Mouse (Mus musculus) liver, embryonic 13.5 days (tissue): ENCODE data around the gene Cd274. TPM values are rescaled to one million over a fixed set of nuclear protein-coding genes. Genes with fewer than 3 reads are reported as not detected.

ENCODE experiments used
- ATAC-seq: fragments of 200-750 bp; cut with Nextera tagmentation; 2 replicates; pipeline ENCODE4 v1.8.0; 2017; ENCODE audit warnings: low read depth, mild to moderate bottlenecking, moderate number of reproducible peaks, moderate library complexity
- DNase-seq: peaks from one replicate; pipeline ENCODE4 v3.0.0; 2022
- H3K27ac ChIP-seq: fragments of 300-500 bp; sonication (generic); 2 replicates; pipeline ENCODE4 v1.5.1; 2015; ENCODE audit warnings: moderate library complexity, mild to moderate bottlenecking, inconsistent platforms
- H3K27me3 ChIP-seq: fragments of 300-500 bp; sonication (generic); 2 replicates; pipeline ENCODE4 v1.6.1; 2015; ENCODE audit warnings: mild to moderate bottlenecking, inconsistent platforms
- H3K36me3 ChIP-seq: fragments of 300-500 bp; sonication (generic); 2 replicates; pipeline ENCODE4 v1.6.1; 2015; ENCODE audit warnings: mild to moderate bottlenecking, inconsistent platforms
- H3K4me1 ChIP-seq: fragments of 300-500 bp; sonication (generic); replicated peaks from 2 replicates; pipeline ENCODE4 v1.6.1; 2015; ENCODE audit warnings: inconsistent platforms
- H3K4me2 ChIP-seq: fragments of 300-500 bp; sonication (generic); 2 replicates; pipeline ENCODE4 v1.6.1; 2015; ENCODE audit warnings: inconsistent platforms, mild to moderate bottlenecking, moderate library complexity
- H3K4me3 ChIP-seq: fragments of 300-500 bp; sonication (generic); replicated peaks from 2 replicates; pipeline ENCODE4 v1.5.1; 2015; ENCODE audit warnings: mild to moderate bottlenecking, inconsistent platforms
- H3K9ac ChIP-seq: fragments of 300-500 bp; sonication (generic); 2 replicates; pipeline ENCODE4 v1.6.1; 2015; ENCODE audit warnings: mild to moderate bottlenecking, inconsistent platforms
- H3K9me3 ChIP-seq: fragments of 300-500 bp; sonication (generic); replicated peaks from 2 replicates; pipeline ENCODE4 v1.6.1; 2016; ENCODE audit warnings: inconsistent platforms
- WGBS: fragments of 180-500 bp; shearing (Covaris S2); methylation state at CpG from one replicate; pipeline ENCODE4 v1.1.7; 2015; ENCODE audit not compliant: insufficient replicate concordance; 5-methylcytosine and 5-hydroxymethylcytosine counted together
- polyA plus RNA-seq: library from polyadenylated mRNA; unstranded; fragments of >200 nt; fragmentation: Nextera tagmentation; extraction: Ambion mirVana; gene quantifications from 2 replicates; pipeline ENCODE4 v1.2.1, GENCODE M21; 2015

Cd274 gene
- polyA plus RNA-seq, 1 experiment from 2014 or later: 0.16 TPM

DNA sequence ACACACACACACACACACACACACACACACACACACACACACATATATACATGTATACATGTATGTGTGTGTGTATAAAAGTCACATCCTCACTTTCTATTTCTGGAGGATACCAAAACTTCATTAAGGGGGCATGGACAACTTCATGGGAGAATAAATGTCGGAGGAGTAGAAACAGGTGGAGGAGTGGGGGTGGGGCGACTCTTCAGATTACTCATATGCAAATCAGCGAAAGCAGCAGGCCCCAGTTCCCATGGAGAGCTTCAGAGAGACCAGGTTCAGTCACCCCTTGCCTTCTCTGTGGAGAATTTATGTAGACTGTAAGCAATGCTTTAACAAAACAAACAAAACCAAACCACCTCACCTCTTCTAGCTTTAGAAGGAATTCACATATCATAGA lies 2.1 kb upstream of the Cd274 start:
- Histone ChIP-seq H3K36me3 (no peaks in the 10 kb centered on the region), H3K4me1 (peaks cover 52% of the 10 kb centered on the region), H3K27me3 (no peaks in the 10 kb centered on the region), H3K4me2 (no peak overlapping the region), H3K9me3 (no peaks in the 10 kb centered on the region), H3K9ac (no peak overlapping the region), H3K27ac (no peak overlapping the region), H3K4me3 (no peak overlapping the region)
- WGBS: 62% methylated on average over 3 of the region's 3 CpGs
- ATAC-seq (no peak), DNase-seq (no peak)

DNA sequence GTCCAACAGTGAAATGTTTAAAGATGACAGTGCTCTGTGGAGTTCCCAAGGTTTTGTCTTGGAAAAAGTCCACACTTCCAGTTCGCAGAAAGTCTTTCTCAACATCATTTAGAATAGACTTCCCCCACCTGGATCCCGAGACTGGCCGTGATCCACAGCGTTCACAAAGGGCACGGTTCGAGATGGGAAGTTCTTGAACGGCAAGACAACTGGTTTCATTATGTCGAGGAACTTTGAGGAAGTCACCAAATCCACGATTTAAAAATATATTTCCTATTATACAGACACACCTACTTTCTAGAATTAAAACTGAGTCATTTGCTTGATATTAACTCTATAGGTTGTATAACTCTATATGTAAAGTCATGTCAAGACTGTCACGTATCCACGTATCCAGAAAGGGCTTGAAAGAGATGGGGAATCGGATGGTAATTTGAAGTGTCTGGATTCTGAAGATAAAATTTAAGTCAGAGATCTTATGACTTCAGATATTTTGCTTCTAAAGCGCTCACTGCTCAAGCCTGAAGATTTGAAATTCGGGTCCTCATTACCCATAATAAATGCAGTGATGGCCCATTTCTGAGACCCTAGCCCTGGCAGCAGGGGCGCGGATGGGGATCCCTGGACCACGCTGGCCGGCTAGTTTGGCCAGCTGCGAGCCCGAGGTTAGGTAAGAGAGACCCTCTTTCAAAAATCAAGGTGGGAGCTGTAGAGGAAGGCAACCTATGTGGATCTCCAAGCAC lies 858 bp upstream of the Cd274 start:
- no peaks in the 10 kb centered on the region for H3K9me3 ChIP-seq
- H3K4me2 ChIP-seq: peak overlapping the region; percentile 95
- no peak for ATAC-seq
- H3K9ac ChIP-seq: peak overlapping the region; percentile 77
- DNase-seq: no peak
- 18% methylated on average over 20 of the region's 20 CpGs for WGBS
- H3K4me1 ChIP-seq: peaks cover 41% of the 10 kb centered on the region
- H3K36me3 ChIP-seq: no peaks in the 10 kb centered on the region
- peak overlapping the region; percentile 83 for H3K27ac ChIP-seq
- peak overlapping the region; percentile 70 for H3K4me3 ChIP-seq
- no peaks in the 10 kb centered on the region for H3K27me3 ChIP-seq

DNA sequence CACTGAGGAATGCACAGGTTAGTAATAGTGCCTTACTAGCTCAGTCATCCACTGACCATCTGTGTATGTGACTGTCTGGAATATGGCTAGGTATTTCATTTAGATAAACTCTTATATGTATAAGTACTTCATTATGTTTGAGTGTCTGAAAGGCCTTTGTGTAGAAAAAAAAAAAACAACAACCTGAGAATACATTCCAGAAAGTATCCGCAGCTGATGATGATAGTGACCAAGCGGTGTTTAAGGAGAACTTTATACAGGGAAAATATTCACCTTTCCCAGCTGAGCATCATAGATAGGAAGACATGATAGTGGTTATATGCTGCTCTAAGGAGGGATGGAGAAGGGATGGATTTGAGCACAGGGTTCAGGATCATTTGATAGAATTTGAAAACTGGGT lies 786 bp downstream of the Cd274 start:
- 74% methylated on average over 2 of the region's 2 CpGs for WGBS
- Histone ChIP-seq H3K9ac (no peak overlapping the region), H3K4me1 (peaks cover 45% of the 10 kb centered on the region), H3K4me3 (no peak overlapping the region), H3K36me3 (no peaks in the 10 kb centered on the region), H3K9me3 (no peaks in the 10 kb centered on the region), H3K27me3 (no peaks in the 10 kb centered on the region), H3K4me2 (peak overlapping the region; percentile 95; the same call in 1 of the 2 replicates), H3K27ac (no peak overlapping the region)
- DNase-seq (no peak), ATAC-seq (no peak)

DNA sequence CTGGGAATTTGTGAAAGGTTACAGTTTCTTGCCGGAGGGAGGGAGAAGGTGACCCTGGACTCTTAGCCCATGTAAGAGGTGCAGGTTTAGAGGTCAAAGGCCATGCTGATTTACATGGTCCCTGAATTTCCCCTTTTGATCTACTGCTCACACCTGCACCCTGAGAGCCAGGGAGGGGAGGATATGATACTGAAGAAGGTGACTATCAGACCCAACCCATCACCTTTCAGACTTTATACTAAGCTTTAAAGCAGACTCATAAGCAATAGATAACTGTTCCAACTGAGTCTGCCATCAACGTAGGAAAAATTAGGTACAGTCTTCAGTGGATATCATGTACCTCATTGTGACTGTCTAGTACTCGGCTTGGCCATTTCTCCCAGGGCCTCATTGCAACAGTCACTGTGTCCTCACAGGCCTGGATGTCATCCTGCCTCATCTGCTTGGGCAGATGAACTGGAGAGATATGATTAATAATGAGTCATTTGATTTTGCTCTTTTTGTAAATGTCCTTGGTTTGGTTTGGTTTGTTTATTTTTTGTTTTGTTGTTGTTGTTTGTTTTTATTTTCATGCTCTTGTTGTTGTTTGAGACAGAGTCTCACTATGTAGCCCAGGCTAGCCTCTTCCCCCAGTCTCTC lies 1.5 kb downstream of the Cd274 start:
- H3K36me3 ChIP-seq: no peaks in the 10 kb centered on the region
- no peaks in the 10 kb centered on the region for H3K9me3 ChIP-seq
- DNase-seq: no peak
- no peak overlapping the region for H3K9ac ChIP-seq
- no peak overlapping the region for H3K27ac ChIP-seq
- 48% methylated on average over 3 of the region's 3 CpGs for WGBS
- no peak overlapping the region for H3K4me3 ChIP-seq
- no peak overlapping the region for H3K4me2 ChIP-seq
- no peak for ATAC-seq
- H3K4me1 ChIP-seq: peaks cover 45% of the 10 kb centered on the region
- no peaks in the 10 kb centered on the region for H3K27me3 ChIP-seq

DNA sequence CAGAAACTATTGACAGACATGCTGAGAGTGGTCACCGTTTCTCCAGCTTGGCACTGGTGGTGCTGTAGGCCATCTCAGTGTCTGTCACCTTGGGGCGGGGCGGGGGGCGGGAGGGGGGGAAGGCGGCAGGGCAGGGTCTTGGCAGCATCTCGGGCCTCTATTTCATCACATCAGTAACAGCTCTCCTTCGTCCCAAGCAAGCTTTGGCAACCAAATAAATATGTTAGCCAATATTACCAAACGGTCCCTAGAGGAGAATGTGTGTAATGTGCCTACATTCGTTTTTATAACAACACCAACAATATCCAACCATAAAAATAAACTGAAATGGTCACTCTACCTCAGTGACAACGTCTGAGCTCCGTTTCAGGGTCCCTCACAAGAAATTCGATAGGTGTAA lies 2.9 kb downstream of the Cd274 start:
- 57% methylated on average over 12 of the region's 12 CpGs for WGBS

DNA sequence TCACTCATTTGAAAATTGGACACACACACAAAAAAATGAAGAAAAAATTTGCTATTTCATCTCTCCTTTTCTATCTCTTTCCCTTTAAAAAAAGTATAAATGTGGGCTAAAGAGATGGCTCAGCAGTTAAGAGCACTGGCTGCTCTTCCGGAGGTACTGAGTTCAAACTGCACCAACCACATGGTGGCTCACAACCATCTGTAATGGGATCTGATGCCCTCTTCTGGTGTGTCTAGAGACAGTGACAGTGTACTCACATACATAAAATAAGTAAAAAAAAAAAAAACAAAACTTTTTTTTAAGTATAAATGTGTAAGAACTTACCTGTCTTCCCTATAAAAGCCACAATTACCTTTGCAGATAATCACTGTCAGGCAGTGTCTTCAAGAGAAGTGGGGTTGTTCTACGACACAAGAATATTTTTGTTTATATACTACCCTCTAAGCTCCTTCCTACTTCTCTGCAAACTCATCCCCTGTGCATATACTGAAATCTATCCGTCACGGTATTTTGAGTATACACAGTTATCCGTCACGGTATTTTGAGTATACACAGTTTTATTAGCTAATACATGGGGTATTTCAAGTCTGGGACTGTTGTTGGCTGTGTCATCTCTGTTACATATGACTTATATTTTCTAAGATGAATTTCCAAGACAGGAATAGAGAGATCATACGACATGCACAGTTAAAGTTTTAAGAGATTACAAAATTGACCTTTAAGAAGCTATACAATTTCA lies 3.5 kb downstream of the Cd274 start:
- no peak overlapping the region for H3K9ac ChIP-seq
- H3K27ac ChIP-seq: no peak overlapping the region
- H3K4me2 ChIP-seq: no peak overlapping the region
- H3K36me3 ChIP-seq: no peaks in the 10 kb centered on the region
- 74% methylated on average over 7 of the region's 7 CpGs for WGBS
- DNase-seq (no peak), ATAC-seq (no peak)
- no peaks in the 10 kb centered on the region for H3K27me3 ChIP-seq
- H3K4me3 ChIP-seq: no peak overlapping the region
- H3K4me1 ChIP-seq: peaks cover 40% of the 10 kb centered on the region
- no peaks in the 10 kb centered on the region for H3K9me3 ChIP-seq

More for the DNA sequence above, 2.9 kb downstream of the Cd274 start:
- H3K9me3 ChIP-seq: no peaks in the 10 kb centered on the region
- ATAC-seq (no peak), DNase-seq (no peak)
- no peak overlapping the region for H3K9ac ChIP-seq
- H3K4me2 ChIP-seq: no peak overlapping the region
- H3K27ac ChIP-seq: no peak overlapping the region
- no peak overlapping the region for H3K4me3 ChIP-seq
- H3K36me3 ChIP-seq: no peaks in the 10 kb centered on the region
- H3K4me1 ChIP-seq: peaks cover 42% of the 10 kb centered on the region
- H3K27me3 ChIP-seq: no peaks in the 10 kb centered on the region

DNA sequence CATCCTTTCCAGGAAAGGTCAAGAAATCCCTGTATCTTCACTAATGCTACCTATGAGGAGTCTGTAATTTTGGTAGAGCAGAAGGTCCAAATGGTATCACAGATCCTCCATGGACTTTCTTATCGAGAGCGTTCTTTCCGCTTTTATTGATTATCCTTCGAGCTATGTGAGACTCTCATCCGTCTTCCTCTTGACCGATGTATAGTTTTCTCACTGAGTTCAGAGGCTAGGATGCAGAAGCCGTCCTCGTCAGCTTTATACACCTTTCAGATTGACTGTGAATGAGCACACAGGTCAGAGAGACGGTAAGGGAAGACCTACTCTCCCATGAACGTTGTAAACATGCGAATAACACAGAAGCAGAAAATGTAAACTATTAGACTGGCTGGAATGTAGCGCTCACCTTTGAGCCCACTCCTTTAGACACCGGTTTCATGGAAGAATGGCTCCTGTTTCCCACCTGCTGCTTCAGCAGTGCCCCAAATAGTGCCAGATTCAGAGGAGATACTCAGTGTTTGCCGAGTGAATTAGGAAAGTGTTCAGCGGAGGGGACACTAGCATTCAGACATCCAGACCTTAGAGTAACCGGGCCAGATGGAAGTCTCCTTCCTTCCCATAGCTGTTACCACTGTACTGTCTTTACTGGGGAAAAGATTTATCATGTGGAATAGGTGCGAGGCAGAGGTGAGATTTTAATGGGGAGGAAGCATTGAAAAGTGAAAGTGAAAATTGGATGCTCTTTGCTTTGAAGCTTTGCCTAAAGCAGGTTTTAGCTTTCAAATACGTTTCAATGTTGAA lies 4.2 kb downstream of the Cd274 start:
- no peaks in the 10 kb centered on the region for H3K36me3 ChIP-seq
- WGBS: 67% methylated on average over 18 of the region's 18 CpGs
- H3K27ac ChIP-seq: no peak overlapping the region
- H3K9ac ChIP-seq: peak overlapping the region; percentile 33; the same call in 1 of the 2 replicates
- no peaks in the 10 kb centered on the region for H3K27me3 ChIP-seq
- H3K4me1 ChIP-seq: peaks cover 33% of the 10 kb centered on the region
- no peak for ATAC-seq
- H3K4me3 ChIP-seq: peak overlapping the region; percentile 32
- H3K4me2 ChIP-seq: peak overlapping the region; percentile 54
- no peak for DNase-seq
- H3K9me3 ChIP-seq: no peaks in the 10 kb centered on the region

DNA sequence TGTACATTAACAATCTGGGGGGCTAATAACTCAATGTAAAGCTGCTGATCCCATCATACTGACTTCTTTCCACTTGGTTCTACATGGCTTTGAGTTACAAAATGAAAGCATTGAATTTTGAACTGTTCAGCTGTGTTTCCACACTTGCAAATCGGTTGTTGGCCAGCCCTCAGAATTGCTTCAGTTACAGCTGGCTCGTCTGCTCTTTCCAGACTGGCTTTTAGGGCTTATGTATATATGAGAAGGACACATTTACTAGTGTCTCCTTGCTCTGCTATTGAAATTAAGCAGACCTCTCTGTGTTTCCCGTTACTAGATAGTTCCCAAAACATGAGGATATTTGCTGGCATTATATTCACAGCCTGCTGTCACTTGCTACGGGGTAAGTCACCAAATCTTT lies 4.9 kb downstream of the Cd274 start:
- Histone ChIP-seq H3K4me2 (peak overlapping the region; percentile 54), H3K4me3 (peak overlapping the region; percentile 32), H3K36me3 (no peaks in the 10 kb centered on the region), H3K9ac (peak overlapping the region; percentile 33; the same call in 1 of the 2 replicates), H3K27me3 (no peaks in the 10 kb centered on the region), H3K4me1 (peaks cover 30% of the 10 kb centered on the region), H3K27ac (no peak overlapping the region), H3K9me3 (no peaks in the 10 kb centered on the region)
- DNase-seq (no peak), ATAC-seq (no peak)
- 60% methylated on average over 4 of the region's 4 CpGs for WGBS

DNA sequence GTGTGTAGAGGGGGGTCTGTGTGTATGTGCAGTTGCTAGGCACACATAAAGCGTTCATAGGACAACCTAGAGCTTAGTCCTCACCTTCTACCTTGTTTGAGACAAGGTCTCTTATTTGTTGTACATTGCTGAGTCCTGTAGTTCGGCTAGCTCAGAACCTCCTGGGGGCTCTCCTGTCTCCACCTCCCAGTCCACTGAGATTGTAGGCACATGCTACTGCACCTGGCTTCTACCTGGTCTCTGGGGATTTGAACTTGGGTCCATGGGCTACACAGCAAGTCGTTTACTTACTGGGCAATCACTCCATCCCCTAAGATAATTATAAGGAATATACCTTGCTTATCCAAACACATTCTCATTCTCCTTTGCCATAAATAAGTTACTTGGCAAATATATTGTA lies 5.4 kb downstream of the Cd274 start:
- no peak overlapping the region for H3K4me2 ChIP-seq
- no peak overlapping the region for H3K9ac ChIP-seq
- H3K27ac ChIP-seq: no peak overlapping the region
- H3K4me1 ChIP-seq: peaks cover 26% of the 10 kb centered on the region
- H3K36me3 ChIP-seq: no peaks in the 10 kb centered on the region
- no peak for DNase-seq
- H3K27me3 ChIP-seq: no peaks in the 10 kb centered on the region
- no peak overlapping the region for H3K4me3 ChIP-seq
- ATAC-seq: no peak
- H3K9me3 ChIP-seq: no peaks in the 10 kb centered on the region
- 77% methylated on average over 3 of the region's 3 CpGs for WGBS

DNA sequence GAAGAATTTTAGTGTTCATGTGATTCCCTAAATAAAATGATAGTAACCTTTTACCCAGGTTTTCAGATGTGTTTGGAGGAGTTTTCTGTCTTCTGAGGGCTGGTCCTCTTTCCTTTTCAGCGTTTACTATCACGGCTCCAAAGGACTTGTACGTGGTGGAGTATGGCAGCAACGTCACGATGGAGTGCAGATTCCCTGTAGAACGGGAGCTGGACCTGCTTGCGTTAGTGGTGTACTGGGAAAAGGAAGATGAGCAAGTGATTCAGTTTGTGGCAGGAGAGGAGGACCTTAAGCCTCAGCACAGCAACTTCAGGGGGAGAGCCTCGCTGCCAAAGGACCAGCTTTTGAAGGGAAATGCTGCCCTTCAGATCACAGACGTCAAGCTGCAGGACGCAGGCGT lies 6.2 kb downstream of the Cd274 start:
- no peak overlapping the region for H3K4me2 ChIP-seq
- no peak overlapping the region for H3K27ac ChIP-seq
- no peak overlapping the region for H3K9ac ChIP-seq
- no peaks in the 10 kb centered on the region for H3K9me3 ChIP-seq
- ATAC-seq (no peak), DNase-seq (no peak)
- no peaks in the 10 kb centered on the region for H3K27me3 ChIP-seq
- no peak overlapping the region for H3K4me3 ChIP-seq
- no peaks in the 10 kb centered on the region for H3K36me3 ChIP-seq
- H3K4me1 ChIP-seq: peaks cover 19% of the 10 kb centered on the region
- 78% methylated on average over 11 of the region's 11 CpGs for WGBS

DNA sequence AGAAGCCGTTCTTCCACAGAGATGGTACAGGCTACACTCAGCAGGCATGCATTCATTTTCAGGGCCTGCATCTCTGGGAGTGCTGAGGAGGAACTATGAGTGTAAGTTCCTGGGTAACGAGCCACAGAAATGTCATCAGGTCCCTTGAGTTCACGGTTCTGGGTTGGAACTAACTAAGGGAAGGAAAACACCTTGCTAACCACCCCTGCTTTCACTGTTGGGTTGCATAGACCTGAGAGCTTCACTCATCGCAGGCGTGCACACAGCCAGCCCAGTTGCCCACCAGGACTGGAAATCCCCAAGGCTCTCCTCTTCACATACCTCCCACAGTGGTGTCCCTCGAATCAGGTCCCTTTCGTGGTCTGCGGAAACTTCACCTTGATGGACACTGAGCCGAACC lies 7.7 kb downstream of the Cd274 start:
- ATAC-seq: no peak
- Histone ChIP-seq H3K27me3 (no peaks in the 10 kb centered on the region), H3K36me3 (no peaks in the 10 kb centered on the region), H3K9me3 (no peaks in the 10 kb centered on the region), H3K9ac (no peak overlapping the region), H3K27ac (no peak overlapping the region), H3K4me2 (no peak overlapping the region), H3K4me1 (peaks cover 15% of the 10 kb centered on the region), H3K4me3 (no peak overlapping the region)
- no peak for DNase-seq
- 80% methylated on average over 9 of the region's 9 CpGs for WGBS
